Mouse (Mus musculus) thymus, adult 2 months (tissue): Measurements from ENCODE around the gene Meaf6. TPM values are rescaled to one million over a fixed set of nuclear protein-coding genes. Genes with fewer than 3 reads are reported as not detected.
A peak's percentile ranks its signal among the peaks of the same experiment; 100 is the strongest.

ENCODE experiments used
- DNase-seq: peaks from one replicate; pipeline ENCODE4 v3.0.0; 2021
- H3K27ac ChIP-seq: fragments of 200-500 bp; 2 replicates; pipeline ENCODE4 v1.5.1; 2012; ENCODE audit warnings: low read length, control low read depth; ENCODE audit not compliant: control insufficient read depth, insufficient read depth
- H3K27me3 ChIP-seq: fragments of 200-500 bp; 2 replicates; pipeline ENCODE4 v1.6.1; 2012; ENCODE audit warnings: mild to moderate bottlenecking, low read length, moderate library complexity, mixed read lengths; ENCODE audit not compliant: control insufficient read depth, insufficient read depth
- H3K36me3 ChIP-seq: fragments of 200-500 bp; 2 replicates; pipeline ENCODE4 v1.6.1; 2012; ENCODE audit warnings: mild to moderate bottlenecking, low read length, moderate library complexity; ENCODE audit not compliant: control insufficient read depth, insufficient read depth
- H3K4me1 ChIP-seq: fragments of 200-500 bp; replicated peaks from 2 replicates; pipeline ENCODE4 v1.6.1; 2012; ENCODE audit warnings: low read length; ENCODE audit not compliant: control insufficient read depth, insufficient read depth
- H3K4me3 ChIP-seq: fragments of 200-500 bp; 2 replicates; pipeline ENCODE4 v1.5.1; 2012; ENCODE audit warnings: mild to moderate bottlenecking, low read length, control low read depth, moderate library complexity; ENCODE audit not compliant: control insufficient read depth, insufficient read depth
- CTCF ChIP-seq: fragments of 200-500 bp; IDR thresholded peaks from 2 replicates; pipeline ENCODE4 v1.5.1; 2012; ENCODE audit warnings: mild to moderate bottlenecking, control low read depth, low read length, moderate library complexity, borderline replicate concordance; ENCODE audit not compliant: control insufficient read depth, poor library complexity, insufficient read depth; ENCODE audit errors: extremely low read depth
- POLR2A ChIP-seq: fragments of 200-500 bp; IDR thresholded peaks from 2 replicates; pipeline ENCODE4 v1.6.1; 2012; ENCODE audit warnings: mild to moderate bottlenecking, low read length, control low read depth, moderate library complexity; ENCODE audit not compliant: control insufficient read depth, poor library complexity, insufficient read depth; ENCODE audit errors: extremely low read depth
- WGBS: fragments of 180-500 bp; shearing (Covaris S2); methylation state at CpG from one replicate; pipeline ENCODE4 v1.1.7; 2018; 5-methylcytosine and 5-hydroxymethylcytosine counted together
- polyA plus RNA-seq: library from polyadenylated mRNA; depleted of rRNA; stranded (reverse); fragments of >200 nt; gene quantifications from 2 replicates; pipeline ENCODE4 v1.2.3, GENCODE M21; 2012

Gene Meaf6
- polyA plus RNA-seq, 1 experiment, result 26.4 TPM

- WGBS, result 91% methylated on average over 11 of the region's 11 CpGs
- no peak for TF ChIP-seq POLR2A
- TF ChIP-seq CTCF, result no peak
- H3K4me1 ChIP-seq, result peaks cover 83% of the 10 kb centered on the region
Observed at GRCm38 (mm10) chr4:125119721-125120120, 34.8 kb downstream of the Meaf6 start.

DNA sequence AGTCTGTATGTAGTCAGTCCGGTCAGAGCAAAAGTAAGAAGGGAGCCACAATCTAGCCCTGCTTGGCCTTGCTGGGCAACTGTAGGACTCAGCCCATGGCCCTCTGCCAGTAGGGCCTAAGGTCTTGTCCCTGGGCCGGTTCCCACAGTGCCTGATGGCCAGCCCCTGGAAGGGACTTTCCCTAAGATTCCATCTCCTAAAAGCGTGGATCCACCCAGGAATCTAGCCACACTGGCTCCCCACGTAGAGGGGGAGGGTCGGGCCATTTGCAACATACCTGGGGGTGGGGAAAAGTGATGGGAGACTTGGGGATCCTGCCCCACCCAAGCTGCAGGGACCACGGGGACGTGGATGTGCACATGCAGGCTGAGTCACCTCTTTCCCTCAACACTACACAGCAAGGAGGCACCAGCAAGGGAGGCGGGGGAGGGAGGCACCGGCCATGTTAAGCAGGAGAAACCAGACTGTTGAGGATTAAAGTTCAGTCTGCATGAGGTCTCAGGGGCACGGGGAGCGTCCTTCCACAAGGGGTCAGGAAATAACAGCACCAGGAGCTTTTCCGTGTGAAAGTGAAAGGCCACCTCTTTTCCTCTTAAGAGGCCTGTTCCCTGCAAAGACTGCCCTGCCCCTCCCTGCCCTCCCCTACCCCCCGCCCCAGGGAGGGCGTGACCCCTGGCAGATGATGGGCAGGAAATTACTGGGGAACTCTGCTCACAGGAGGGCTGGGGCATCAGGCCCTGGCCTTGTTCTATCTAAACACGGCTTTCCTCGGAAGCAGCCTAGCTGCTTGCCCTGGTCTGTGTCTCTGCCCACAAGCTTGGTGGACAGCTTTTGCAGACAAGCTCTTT lies 37.7 kb downstream of the Meaf6 start:
- Histone ChIP-seq H3K36me3 (peaks cover 27% of the 10 kb centered on the region), H3K4me3 (peak overlapping the region; percentile 34), H3K27ac (peak overlapping the region; percentile 74), H3K4me1 (peaks cover 78% of the 10 kb centered on the region), H3K27me3 (no peaks in the 10 kb centered on the region)
- 21% methylated on average over 16 of the region's 16 CpGs for whole genome bisulfite sequencing
- peak; percentile 43 for DNase-seq
- TF ChIP-seq POLR2A (no peak), CTCF (no peak)

More at GRCm38 (mm10) chr4:125119721-125120120, 34.8 kb downstream of the Meaf6 start:
- peaks cover 27% of the 10 kb centered on the region for H3K36me3 ChIP-seq
- DNase-seq, result no peak
- no peak overlapping the region for H3K27ac ChIP-seq
- H3K4me3 ChIP-seq, result no peak overlapping the region
- no peaks in the 10 kb centered on the region for H3K27me3 ChIP-seq

- DNase-seq, result peak; percentile 26
- H3K27me3 ChIP-seq, result no peaks in the 10 kb centered on the region
- H3K4me1 ChIP-seq, result peaks cover 76% of the 10 kb centered on the region
- H3K27ac ChIP-seq, result peak overlapping the region; percentile 74
- TF ChIP-seq POLR2A, result no peak
- TF ChIP-seq CTCF, result no peak
- H3K4me3 ChIP-seq, result peak overlapping the region; percentile 34
- WGBS, result 29% methylated on average over 7 of the region's 7 CpGs
- H3K36me3 ChIP-seq, result peaks cover 27% of the 10 kb centered on the region
Observed at GRCm38 (mm10) chr4:125123279-125123671, 38.3 kb downstream of the Meaf6 start.

- Histone ChIP-seq H3K27me3 (no peaks in the 10 kb centered on the region), H3K4me1 (peaks cover 64% of the 10 kb centered on the region), H3K36me3 (peaks cover 16% of the 10 kb centered on the region), H3K27ac (peak overlapping the region; percentile 74), H3K4me3 (peak overlapping the region; percentile 24)
- peak; percentile 67 for DNase-seq
- 21% methylated on average over 7 of the region's 7 CpGs for WGBS
- TF ChIP-seq POLR2A, result no peak
- TF ChIP-seq CTCF, result no peak; the same call in 1 of the 2 replicates
Observed at GRCm38 (mm10) chr4:125124424-125125209, 39.7 kb downstream of the Meaf6 start.

DNA sequence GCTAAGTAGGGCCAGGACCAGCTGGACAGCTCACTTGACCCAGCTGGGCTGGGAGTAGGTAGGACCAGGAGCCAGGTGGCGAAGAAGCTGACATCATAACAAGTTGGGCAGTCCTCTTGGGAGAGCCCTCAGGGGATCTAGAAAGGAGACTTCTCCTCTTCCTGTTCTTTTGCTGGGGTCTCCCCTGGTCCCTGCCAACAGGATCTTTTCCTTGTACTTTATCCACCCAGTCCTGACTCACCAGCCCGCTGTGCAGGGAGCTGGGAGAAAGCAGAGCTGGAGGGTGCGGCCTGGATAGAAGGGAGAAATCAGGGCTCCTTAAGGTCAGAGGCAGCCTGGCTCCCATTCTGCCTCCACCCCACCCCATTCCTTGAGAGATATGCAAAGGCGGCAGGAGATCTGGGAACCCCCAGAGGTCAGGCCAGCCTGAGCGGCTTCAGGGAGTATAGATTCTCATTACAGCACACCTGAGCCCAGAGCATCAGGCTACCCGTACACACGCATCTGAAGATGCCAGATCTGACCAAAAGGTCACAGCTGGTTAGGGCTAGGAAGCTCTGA lies 40.5 kb downstream of the Meaf6 start:
- no peak for DNase-seq
- WGBS, result 79% methylated on average over 7 of the region's 7 CpGs
- H3K4me1 ChIP-seq, result peaks cover 56% of the 10 kb centered on the region
- H3K4me3 ChIP-seq, result peak overlapping the region; percentile 24
- peak overlapping the region; percentile 61 for H3K27ac ChIP-seq
- no peaks in the 10 kb centered on the region for H3K27me3 ChIP-seq
- TF ChIP-seq POLR2A, result no peak
- no peak for TF ChIP-seq CTCF
- peaks cover 8% of the 10 kb centered on the region for H3K36me3 ChIP-seq

DNA sequence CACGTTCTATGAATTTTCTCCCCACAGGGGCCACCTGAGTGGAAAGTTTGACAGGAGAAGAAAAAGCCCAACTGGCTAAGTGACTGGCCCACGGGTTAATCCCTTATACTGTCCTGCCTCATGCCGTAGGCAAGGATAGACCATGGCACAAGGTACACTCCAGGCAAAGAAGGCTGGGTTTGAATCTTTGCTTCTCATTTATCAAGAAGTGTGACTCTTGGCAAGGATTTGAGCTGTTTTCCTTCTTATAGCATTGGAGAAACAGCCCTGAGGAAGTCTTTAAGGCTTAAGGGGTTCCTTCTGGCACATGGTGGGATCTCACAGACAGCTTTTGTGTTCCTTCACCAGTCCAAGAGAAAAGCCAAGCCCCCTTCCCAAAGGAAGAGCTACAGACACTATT lies 41.3 kb downstream of the Meaf6 start:
- no peak for DNase-seq
- peaks cover 55% of the 10 kb centered on the region for H3K4me1 ChIP-seq
- H3K27ac ChIP-seq, result no peak overlapping the region
- 79% methylated on average over 3 of the region's 3 CpGs for WGBS
- H3K36me3 ChIP-seq, result peaks cover under 1% of the 10 kb centered on the region
- H3K4me3 ChIP-seq, result peak overlapping the region; percentile 88; the same call in 1 of the 2 replicates
- H3K27me3 ChIP-seq, result no peaks in the 10 kb centered on the region
- TF ChIP-seq POLR2A (no peak), CTCF (no peak)
